Mouse (Mus musculus): ENCODE measurements around the gene Gm8897.
"Not testable (repeated sequence)": the region's sequence is repeated elsewhere in the genome, so short reads cannot be mapped to it uniquely, and the experiment has no call there.

Gene Gm8897

GRCm38 (mm10) chr5:11416118-11416517 is at the start of gene Gm8897:
TSS of gene Gm8897 (plus strand) at chr5:11416418.
- DNase-seq (ENCODE audit: low spot score), result not testable (repeated sequence)

GRCm38 (mm10) chr5:11416691-11417090 is 473 bp downstream of the Gm8897 start:
- not testable (repeated sequence) for DNase-seq (ENCODE audit: low spot score)
